ENCODE assay signal across 24 mouse cellular contexts in genomic region chr6:139947106-139947879, GRCm38 (mm10).
A peak's percentile ranks its signal among the peaks of the same experiment; 100 is the strongest.
DNase-seq lines count a peak whose midpoint lies in the region; ATAC-seq and TF ChIP-seq lines count a peak whose summit lies in the region.
"Had no signal": no experiment of that assay in that cellular context is flagged by ENCODE, and none has a peak within 500 bp of the region (broad histone marks: within the 10 kb centered on the region; RNA-seq: fewer than 3 reads in every experiment).

No protein-coding gene starts in this region.

- H3K27me3 ChIP-seq in kidney, adult 2 months (replicated peaks; ENCODE audit: control insufficient read depth, insufficient read depth, low read length): no peaks in the 10 kb centered on the region
- H3K27me3 ChIP-seq in kidney, postnatal 0 days (ENCODE audit: insufficient read depth, low read length): no peaks in the 10 kb centered on the region
- H3K27me3 ChIP-seq: embryonic facial prominence, embryonic 13.5 days; heart, embryonic 12.5 days; hindbrain, embryonic 12.5 days; limb, embryonic 12.5 days; lung, embryonic 15.5 days; megakaryocyte, embryonic 14.5 days; midbrain, embryonic 13.5 days had no signal

- no peak overlapping the region for H3K4me2 ChIP-seq in kidney, postnatal 0 days (ENCODE audit: low read length)
- H3K4me2 ChIP-seq: embryonic facial prominence, embryonic 13.5 days; heart, embryonic 12.5 days; hindbrain, embryonic 12.5 days; limb, embryonic 12.5 days; lung, embryonic 15.5 days; midbrain, embryonic 13.5 days had no signal

- TF ChIP-seq POLR2A in kidney, adult 2 months (IDR thresholded peaks at IDR 0.05; ENCODE audit: low read depth, low read length): no peak

- H3K36me3 ChIP-seq in kidney, adult 2 months (ENCODE audit: control insufficient read depth, insufficient read depth, low read length): no peaks in the 10 kb centered on the region
- no peaks in the 10 kb centered on the region for H3K36me3 ChIP-seq in kidney, postnatal 0 days (ENCODE audit: insufficient read depth, low read length)
- H3K36me3 ChIP-seq: embryonic facial prominence, embryonic 13.5 days; heart, embryonic 12.5 days; hindbrain, embryonic 12.5 days; limb, embryonic 12.5 days; lung, embryonic 15.5 days; midbrain, embryonic 13.5 days had no signal

- 0 out of 2 replicates have a peak, but pooled peaks have one; percentile 41 for ATAC-seq in frontal cortex, adult (ENCODE audit: low TSS enrichment)
- peak; percentile 95 for ATAC-seq in kidney, postnatal 0 days (replicated peaks; ENCODE audit: low FRiP score, low read depth)
- ATAC-seq in erythroid progenitor cell, adult 5-6 weeks (replicated peaks; ENCODE audit: low FRiP score, poor library complexity, severe bottlenecking): no peak
- ATAC-seq: forebrain, embryonic 14.5 days; midbrain, embryonic 13.5 days had no signal

- H3K27ac ChIP-seq in kidney, adult 2 months (ENCODE audit: insufficient read depth, low read depth, low read length): peak overlapping the region; percentile 97
- peak overlapping the region; percentile 47; the same call in 1 of the 2 replicates for H3K27ac ChIP-seq in kidney, postnatal 0 days
- H3K27ac ChIP-seq: embryonic facial prominence, embryonic 13.5 days; hindbrain, embryonic 12.5 days; limb, embryonic 12.5 days; liver, embryonic 14.5 days; lung, embryonic 15.5 days; midbrain, embryonic 13.5 days had no signal

- no peak for TF ChIP-seq CTCF in kidney, adult 2 months (conservative IDR thresholded peaks at IDR 0.05; ENCODE audit: insufficient read depth, insufficient read length, low read depth, low read length)
- TF ChIP-seq CTCF in kidney, postnatal 0 days (IDR thresholded peaks at IDR 0.05; ENCODE audit: low read depth): no peak

- 37% methylated on average over 8 of the region's 8 CpGs for WGBS in kidney, adult 2 months
- 62% methylated on average over 8 of the region's 8 CpGs for WGBS in kidney, postnatal 0 days

- no peak for DNase-seq in frontal cortex, adult 2 months (ENCODE audit: extremely low spot score in 1 of 2, low spot score in 1 of 2)
- DNase-seq in brain, adult 2 months (ENCODE audit: low read depth, low spot score): peak; percentile 6
- peak; percentile 88 for DNase-seq in kidney, adult 2 months
- peak; percentile 27 for DNase-seq in kidney, postnatal 0 days (ENCODE audit: low spot score)
- DNase-seq in spleen, postnatal 10 days (ENCODE audit: low spot score in 2 of 2): no peak
- no peak for DNase-seq in urinary bladder, postnatal 4 days (ENCODE audit: low spot score in 2 of 2)
- DNase-seq: cerebellum, adult 18-20 months; cerebellum, postnatal 25 days; gastrocnemius, postnatal 10 days; lung, postnatal 36 days; right cerebral cortex, postnatal 14 days; spleen, adult 18-20 months had no signal

- no peak overlapping the region for H3K4me3 ChIP-seq in kidney, adult 2 months (ENCODE audit: insufficient read depth, low read depth, low read length)
- no peak overlapping the region for H3K4me3 ChIP-seq in kidney, postnatal 0 days (replicated peaks; ENCODE audit: low read depth, low read length)
- H3K4me3 ChIP-seq: embryonic facial prominence, embryonic 13.5 days; erythroblast, embryonic 14.5 days; heart, embryonic 12.5 days; hindbrain, embryonic 12.5 days; limb, embryonic 12.5 days; lung, embryonic 15.5 days; megakaryocyte, embryonic 14.5 days; midbrain, embryonic 13.5 days had no signal

- no peak overlapping the region for H3K9ac ChIP-seq in kidney, postnatal 0 days (ENCODE audit: low read depth, low read length)
- H3K9ac ChIP-seq: embryonic facial prominence, embryonic 13.5 days; heart, embryonic 12.5 days; hindbrain, embryonic 12.5 days; limb, embryonic 12.5 days; liver, embryonic 14.5 days; lung, embryonic 15.5 days; midbrain, embryonic 13.5 days had no signal

- peaks cover 13% of the 10 kb centered on the region; the same call in 1 of the 2 replicates for H3K4me1 ChIP-seq in kidney, adult 2 months (ENCODE audit: control insufficient read depth, insufficient read depth, low read length)
- H3K4me1 ChIP-seq in kidney, postnatal 0 days (replicated peaks; ENCODE audit: insufficient read depth, low read length): no peaks in the 10 kb centered on the region
- H3K4me1 ChIP-seq: embryonic facial prominence, embryonic 13.5 days; heart, embryonic 12.5 days; hindbrain, embryonic 12.5 days; limb, embryonic 12.5 days; lung, embryonic 15.5 days; megakaryocyte, embryonic 14.5 days; midbrain, embryonic 13.5 days had no signal

- no peaks in the 10 kb centered on the region for H3K9me3 ChIP-seq in kidney, postnatal 0 days (replicated peaks; ENCODE audit: low read length)
- H3K9me3 ChIP-seq: heart, embryonic 12.5 days; hindbrain, embryonic 12.5 days; limb, embryonic 12.5 days; lung, embryonic 15.5 days; midbrain, embryonic 13.5 days had no signal

Comparison
In these comparisons a context has a peak if more than half of its experiments do, and no peak if none do; other contexts are left out.
1. DNase-seq: peak in brain, adult 2 months (single experiment), kidney, adult 2 months (single experiment) and kidney, postnatal 0 days (single experiment); none in frontal cortex, adult 2 months (0 of 2), spleen, postnatal 10 days (0 of 2) and urinary bladder, postnatal 4 days (0 of 2).